Mouse (Mus musculus): Measurements from ENCODE around the gene Prkaca.

The Prkaca gene

DNA sequence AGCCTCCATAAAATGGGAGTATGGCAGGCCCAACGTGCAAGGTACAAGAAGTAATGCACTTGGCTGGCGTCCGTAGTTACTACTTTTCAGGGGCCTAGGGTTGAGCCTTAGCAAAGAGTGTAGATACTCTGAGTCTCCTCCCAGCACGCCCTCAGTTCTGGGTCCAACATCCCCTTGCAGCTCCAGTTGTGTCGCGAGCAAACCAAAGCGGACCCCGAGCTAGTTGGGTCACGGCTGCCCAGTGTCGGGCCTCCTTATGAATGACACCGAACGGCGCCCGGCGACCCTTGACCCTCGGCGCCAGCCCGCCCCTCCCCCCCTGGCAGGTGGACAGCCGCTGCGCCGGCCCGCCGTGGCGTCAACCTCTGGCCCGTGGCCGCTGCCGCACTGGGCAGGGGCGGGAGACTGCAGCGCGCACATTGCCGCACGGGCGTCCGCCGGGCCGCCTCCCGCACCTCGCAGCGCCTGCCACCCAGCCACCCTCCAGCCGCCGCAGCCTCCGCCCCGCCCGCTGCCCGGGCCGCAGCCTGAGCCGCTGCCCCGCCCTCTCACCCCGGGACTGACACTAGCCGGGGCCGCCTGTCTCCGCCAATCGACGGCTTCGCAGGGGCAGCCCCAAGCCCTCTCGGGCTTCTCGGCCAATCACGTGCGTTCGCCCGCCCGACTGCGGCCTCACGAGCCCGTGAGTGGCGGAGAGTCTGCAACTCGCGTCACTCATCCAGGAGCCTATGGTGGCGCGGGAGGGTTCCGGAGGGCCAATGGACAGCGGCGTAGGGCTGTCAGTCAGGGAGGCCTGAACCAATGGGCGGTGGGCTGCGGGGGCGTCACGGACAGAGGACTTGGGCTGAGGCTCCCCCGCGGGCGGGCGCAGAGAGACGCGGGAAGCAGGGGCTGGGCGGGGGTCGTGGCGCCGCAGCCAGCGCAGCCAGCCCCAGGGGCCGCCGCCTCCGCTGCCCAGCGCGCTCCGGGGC lies at the start of gene Prkaca:
Prkaca (plus strand) TSS at position 844 of the 971 bp plus-strand sequence.
- peak; percentile 99 for DNase-seq (ENCODE audit: low spot score)

DNA sequence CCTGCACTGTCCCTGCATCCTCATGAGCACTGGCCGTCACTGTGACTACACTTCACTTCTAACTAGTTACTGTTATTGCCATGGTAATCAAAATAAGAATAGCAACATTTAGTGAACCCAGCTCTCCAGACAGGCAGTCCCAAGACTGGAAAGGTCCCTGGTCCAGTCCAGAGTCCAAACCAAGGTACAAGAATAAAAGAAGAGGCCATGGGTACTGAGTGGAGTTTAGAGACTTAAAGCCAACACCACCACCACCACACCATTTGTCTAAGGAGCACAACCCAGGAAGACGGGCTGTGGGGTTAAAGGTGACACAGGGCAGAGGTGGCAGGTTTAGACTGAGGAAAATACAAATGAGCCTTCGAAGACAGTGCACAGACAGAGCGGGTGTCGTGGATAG lies 48.2 kb upstream of the Prkaca start:
- DNase-seq (ENCODE audit: low spot score): no peak

DNA sequence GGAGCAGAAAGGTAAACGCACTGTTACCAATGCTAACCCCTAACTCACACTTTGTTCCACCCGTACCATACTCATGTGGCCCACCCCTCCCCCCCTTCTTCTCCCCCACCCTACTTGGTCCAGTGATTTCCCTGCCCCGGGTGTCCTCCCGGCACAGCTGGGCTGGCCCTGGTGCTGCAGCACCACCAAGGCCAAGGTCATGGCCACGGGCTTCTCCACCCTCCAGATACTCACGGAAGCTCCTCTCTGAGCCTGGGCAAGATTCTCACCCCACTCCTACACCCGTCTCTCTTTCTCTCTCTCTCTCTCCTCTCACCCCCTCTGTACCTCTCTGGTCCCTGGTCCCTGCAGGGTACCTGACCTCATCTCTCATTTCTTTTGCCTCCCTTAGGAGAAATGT lies 46.5 kb upstream of the Prkaca start:
- DNase-seq (ENCODE audit: low spot score): no peak

DNA sequence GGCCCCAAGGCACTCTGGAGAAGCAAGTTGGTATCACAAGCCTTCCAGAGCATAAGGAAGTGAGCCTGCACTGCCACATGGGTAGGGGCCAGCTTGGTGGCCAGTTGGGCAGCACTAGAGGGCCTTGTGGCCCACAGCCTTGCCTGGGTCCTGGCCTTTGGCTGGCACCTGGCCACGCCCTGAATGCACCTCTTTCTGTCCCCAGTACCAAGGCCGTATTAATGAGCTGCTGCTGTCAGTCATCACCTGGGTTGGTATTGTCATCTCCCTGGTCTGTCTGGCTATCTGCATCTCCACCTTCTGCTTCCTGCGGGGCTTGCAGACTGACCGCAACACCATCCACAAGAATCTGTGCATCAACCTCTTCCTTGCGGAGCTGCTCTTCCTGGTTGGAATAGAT lies 38.6 kb upstream of the Prkaca start:
- DNase-seq (ENCODE audit: low spot score): no peak

DNA sequence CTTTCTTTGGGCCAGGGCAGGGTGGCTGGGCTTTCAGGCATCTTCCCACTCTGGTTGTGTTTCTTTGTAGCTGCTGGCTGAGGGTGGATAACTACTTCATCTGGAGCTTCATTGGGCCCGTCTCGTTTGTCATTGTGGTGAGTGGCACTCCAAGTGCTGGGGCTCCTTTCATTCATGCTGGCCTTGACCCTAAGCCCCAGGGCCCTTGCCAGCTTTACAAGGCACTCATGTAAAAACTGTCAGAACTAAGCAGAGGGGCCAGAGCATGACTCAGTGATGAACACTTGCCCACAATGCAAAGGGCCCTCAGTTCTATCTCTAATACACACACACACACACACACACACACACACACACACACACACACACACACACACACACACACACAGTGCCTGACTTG lies 37.8 kb upstream of the Prkaca start:
- no peak for DNase-seq (ENCODE audit: low spot score)

DNA sequence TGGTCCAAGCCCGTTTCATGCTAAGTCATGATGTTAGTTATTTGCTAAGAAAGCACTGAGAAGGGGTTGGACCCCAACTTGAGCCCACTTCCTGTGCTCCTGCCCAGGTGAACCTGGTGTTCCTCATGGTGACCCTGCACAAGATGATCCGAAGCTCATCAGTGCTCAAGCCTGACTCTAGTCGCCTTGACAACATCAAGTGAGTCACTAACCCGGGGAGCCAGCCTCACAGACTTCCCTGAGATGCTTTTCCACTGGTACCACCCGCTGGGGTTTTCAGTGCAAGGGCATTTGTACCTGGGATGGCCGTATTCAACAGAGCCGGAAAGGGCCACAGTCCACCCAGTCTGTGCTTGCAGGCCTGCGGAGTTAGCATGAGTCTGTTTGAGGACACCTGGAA lies 37.4 kb upstream of the Prkaca start:
- no peak for DNase-seq (ENCODE audit: low spot score)

DNA sequence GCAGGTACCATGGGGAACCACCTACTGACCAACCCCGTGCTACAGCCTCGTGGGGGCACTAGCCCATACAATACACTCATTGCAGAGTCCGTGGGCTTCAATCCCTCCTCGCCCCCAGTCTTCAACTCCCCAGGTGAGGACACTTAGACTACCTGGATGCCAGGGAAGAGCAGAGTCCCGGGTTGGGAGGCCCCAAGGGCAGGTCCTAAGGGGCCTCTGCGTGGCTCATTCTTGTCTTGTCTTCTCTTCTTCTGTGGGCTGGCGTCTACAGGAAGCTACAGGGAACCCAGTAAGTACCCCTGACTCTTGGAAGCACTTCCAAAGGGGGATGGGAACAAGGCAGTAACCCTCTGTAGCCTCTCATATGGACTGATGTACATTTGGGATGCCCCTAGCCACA lies 35.1 kb upstream of the Prkaca start:
- DNase-seq (ENCODE audit: low spot score): no peak

DNA sequence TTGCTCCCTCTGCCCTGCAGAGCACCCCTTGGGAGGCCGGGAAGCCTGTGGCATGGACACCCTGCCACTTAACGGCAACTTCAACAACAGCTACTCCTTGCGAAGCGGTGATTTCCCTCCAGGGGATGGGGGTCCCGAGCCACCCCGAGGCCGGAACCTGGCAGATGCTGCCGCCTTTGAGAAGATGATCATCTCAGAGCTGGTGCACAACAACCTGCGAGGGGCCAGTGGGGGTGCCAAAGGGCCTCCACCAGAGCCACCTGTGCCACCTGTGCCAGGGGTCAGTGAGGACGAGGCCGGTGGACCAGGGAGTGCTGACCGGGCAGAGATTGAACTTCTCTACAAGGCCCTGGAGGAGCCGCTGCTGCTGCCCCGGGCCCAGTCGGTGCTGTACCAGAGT lies 34.5 kb upstream of the Prkaca start:
- no peak for DNase-seq (ENCODE audit: low spot score)

DNA sequence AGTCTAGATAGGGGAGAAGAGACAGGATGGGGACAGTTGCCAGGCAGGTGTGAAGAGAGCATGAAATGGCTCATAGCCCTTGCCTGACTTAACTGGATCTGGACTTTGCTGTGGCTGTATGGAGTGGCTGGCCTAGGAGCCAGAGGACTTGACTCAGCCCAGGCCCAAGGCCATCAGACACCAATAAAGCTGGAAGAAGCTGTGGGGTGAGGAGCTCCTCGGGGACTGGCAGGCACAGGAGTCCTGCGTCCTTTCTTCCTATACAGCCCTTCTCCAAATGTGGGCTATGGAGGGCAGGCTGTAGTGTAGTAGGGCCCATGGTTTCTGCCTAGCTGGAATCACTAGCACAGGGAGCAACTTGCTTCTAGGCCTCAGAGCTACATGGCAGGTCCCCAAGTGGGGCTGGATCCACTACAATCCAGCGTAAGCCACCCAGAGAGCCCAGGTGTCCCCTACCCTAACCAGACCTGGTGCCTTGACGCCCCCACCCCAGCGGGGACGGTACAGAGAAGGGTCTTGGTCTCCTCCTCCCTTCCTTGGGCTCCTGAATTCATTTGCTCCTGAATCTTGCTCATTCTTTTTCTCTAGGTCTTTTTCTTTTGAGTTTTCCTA lies 31.6 kb upstream of the Prkaca start:
- no peak for DNase-seq (ENCODE audit: low spot score)

DNA sequence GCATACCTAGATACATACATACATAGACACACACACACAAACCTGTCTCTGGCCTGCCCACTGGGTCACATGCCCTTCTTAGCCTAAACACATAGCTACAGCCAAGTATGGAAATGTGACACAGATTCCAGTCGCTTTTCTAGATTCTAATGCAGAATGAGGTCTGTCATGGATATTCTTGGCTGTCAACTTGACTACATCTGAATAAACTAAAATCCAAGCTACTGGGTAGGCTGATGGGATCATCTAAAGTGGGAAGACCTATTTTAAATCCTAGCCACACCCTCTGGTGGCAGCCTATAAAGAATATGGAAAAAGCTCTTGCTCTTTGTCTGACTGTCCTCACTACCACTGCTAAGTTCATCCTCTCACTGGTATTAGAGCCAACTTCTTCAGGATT lies 30.3 kb upstream of the Prkaca start:
- no peak for DNase-seq (ENCODE audit: low spot score)

DNA sequence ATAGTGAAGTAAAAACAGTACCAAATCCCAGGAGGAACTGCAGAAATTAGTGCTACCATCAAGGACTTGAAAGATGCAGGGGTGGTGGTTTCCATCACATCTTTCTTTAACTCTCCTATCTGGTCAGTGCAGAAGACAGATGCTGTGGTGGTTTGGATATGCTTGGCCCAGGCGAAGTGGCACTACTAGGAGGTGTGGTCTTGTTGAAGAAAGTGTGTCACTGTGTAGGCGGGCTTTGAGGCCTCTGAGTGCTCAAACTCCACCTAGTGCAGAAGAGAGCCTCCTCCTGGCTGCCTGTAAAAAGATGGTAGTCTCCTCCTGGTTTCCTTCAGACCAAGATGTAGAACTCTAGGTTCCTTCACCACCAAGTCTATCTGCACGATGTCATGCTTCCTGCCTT lies 27.3 kb upstream of the Prkaca start:
- no peak for DNase-seq (ENCODE audit: low spot score)

DNA sequence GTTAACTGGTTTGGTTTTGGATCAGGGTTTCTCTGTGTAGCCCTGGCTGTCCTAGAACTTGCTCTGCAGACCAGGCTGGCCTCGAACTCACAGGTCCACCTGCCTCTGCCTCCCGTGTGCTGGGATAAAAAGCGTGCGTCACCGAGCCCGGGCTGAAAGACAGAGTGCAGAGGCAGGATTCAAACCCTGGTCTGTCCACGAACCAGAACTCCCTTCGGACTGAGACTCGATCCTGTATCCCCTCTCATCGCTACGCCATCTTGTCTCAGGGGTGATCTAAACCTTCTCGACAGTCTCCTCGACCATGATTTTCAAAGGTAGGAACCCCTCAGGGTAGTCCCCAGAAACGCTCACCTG lies 18.1 kb upstream of the Prkaca start:
- DNase-seq (ENCODE audit: low spot score): no peak

DNA sequence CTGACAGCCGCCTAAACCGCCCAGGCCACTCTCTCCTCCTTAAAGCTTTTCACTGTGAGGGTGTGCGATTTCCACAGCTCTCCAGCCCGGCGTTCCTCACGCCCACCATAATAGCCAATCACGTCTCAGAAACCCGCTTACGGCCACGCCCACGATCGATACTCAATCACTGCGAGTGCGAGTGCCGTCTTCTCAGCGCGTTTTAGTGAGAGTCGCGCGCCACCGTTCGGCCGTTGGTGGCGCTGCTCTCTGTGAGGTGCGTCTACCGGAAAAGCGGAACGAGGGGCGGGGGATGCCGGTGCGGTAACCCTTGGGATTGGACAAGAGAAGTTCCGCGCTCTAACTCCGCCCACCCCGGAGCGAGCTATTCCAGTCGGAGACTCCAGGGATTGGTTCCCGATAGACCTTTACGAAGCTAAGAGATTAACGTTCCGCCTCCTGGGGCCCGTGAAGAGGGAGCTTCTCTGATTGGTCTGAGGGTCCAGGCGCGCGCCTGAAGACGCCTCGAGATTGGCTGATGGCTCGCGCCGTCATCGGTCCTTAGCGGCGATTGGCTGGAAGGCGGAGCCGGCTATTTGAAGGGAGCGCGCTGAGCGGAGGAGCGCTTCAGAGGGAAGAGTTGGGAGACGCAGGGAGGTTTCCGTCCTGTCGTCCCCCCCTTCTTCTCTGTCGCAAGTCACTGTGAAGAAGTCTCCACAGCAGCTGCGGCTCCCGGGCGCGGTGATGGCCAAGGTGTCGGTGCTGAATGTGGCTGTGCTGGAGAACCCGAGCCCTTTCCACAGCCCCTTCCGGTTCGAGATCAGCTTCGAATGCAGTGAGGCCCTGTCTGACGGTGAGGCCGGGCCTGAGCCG lies 17.5 kb upstream of the Prkaca start, which contains the start of the genes Gm10644 and Asf1b:
Gm10644 (minus strand) TSS at position 100 of the 852 bp plus-strand sequence.
Asf1b (plus strand) TSS at position 402 of the 852 bp plus-strand sequence.
- DNase-seq (ENCODE audit: low spot score): peak; percentile 100

DNA sequence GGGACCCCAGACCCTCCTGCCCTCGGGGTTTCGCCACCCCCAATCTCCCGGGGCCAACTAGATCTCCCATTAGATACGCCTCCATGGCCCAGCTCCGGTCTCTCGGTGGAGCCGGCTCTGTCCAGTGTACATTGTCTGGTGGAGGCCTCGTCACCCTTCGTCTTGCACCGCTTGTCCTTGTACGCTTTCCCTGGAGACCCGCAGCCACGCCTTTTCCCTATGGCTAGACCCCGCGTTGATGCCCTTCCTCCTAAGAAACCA lies 16.9 kb upstream of the Prkaca start:
- DNase-seq (ENCODE audit: low spot score): no peak

DNA sequence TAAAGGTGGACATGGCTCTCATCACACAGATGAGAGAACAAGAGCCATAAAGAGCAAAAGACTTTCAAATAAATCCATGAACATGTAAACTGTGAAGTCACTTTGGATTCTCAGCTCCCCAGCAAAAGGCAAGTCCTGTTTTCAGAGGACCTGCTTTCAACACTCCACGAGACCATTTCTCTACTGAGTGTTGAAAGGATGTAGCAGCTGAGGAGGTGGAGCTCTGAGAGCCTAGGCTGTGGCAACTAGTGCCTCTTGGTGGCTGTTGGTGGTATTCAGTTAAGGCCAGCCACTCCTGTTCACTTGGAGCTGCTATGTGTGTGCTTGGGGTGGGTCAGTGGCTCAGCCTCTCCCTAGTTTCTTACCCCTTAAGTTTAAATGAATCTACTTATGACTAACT lies 16.0 kb upstream of the Prkaca start:
- DNase-seq (ENCODE audit: low spot score): peak; percentile 65

DNA sequence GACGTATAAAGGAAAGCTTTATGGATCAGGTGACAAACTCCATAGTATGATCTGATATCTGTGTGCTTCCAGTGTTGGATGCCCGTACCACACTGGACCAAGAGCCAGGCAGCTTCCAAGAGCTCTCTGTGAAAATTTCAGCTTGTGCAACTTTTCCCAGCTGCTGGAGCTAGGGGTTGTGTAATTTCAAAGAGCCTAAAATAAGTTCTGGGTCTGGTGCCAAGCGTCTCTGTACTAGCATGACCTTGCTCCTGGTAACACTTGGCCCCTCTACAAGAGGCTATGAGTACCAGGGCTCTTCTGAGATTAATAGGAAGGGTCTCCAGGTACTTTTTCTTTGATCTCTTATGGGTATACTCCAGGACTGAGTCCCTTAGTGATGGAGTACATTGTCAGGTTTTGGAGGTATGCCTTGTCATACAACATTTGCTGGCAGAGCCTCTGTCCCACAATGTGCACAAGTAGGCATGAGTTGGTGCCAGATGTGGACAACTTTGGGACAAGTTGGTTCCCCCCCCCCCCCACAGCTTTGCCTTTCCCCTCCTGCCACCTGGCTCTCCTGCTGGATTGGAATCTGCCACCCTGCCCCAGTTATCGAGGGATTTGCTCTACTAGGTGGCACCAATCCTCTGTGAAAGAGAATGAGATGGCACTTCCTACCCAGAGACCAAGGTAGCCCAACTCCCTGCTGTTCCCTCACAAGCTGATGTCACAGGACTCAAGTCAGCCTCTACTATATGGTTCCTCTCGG lies 8.6 kb upstream of the Prkaca start:
- DNase-seq (ENCODE audit: low spot score): no peak

DNA sequence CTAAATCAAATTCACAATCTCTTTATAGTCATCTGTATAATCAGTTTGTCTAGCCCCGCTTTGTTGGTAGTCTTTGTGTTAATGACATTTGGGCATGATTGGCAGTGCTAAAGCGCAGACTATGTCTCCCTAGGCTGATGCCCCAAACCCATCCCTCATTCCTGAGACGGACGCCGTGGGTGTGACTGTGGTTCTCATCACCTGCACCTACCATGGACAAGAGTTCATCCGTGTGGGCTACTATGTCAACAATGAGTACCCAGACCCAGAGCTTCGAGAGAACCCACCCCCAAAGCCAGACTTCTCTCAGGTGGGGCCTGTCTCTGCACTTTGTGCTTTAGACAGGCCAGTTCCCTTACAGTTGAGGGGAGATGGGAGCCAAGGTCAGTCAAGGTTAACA lies 5.1 kb upstream of the Prkaca start:
- DNase-seq (ENCODE audit: low spot score): no peak

DNA sequence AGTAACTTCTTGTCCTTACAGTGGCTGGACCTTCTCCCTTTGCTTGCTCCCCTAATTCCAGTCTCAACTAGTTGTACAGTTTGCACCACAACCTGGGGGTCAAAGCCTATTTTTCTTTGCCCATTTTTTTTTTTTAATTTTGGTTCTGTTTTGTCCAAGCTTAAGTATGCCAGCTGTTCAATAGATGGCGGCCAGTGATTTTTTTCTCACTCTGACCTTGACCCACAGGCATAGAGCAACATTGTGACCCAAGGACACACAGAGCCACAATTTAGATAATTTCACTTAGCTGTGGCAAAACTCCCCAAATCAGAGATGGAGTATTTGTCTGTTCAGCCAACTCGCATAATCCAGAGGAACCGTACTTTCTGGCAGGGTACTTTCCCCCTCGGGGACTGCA lies 1.7 kb upstream of the Prkaca start:
- no peak for DNase-seq (ENCODE audit: low spot score)

DNA sequence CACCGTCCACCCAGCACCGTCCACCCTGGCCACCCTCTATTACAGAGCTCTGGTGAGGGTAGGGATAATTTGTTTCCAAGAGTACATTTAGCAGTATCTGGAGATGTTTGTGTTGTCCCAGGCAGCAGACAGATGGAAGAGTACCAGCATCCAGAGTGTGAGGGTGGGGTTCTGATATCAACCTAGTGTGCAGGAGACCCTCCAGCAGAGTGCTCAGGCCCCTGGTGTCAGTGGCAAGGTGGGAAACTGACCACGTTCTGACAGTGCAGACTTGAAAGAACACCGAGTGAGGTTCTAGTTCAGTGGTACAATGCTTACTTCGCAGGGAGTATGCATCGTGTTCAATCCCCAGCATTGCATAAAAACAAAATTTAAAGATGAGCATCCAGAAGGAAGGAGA lies 1.1 kb upstream of the Prkaca start:
- no peak for DNase-seq (ENCODE audit: low spot score)

DNA sequence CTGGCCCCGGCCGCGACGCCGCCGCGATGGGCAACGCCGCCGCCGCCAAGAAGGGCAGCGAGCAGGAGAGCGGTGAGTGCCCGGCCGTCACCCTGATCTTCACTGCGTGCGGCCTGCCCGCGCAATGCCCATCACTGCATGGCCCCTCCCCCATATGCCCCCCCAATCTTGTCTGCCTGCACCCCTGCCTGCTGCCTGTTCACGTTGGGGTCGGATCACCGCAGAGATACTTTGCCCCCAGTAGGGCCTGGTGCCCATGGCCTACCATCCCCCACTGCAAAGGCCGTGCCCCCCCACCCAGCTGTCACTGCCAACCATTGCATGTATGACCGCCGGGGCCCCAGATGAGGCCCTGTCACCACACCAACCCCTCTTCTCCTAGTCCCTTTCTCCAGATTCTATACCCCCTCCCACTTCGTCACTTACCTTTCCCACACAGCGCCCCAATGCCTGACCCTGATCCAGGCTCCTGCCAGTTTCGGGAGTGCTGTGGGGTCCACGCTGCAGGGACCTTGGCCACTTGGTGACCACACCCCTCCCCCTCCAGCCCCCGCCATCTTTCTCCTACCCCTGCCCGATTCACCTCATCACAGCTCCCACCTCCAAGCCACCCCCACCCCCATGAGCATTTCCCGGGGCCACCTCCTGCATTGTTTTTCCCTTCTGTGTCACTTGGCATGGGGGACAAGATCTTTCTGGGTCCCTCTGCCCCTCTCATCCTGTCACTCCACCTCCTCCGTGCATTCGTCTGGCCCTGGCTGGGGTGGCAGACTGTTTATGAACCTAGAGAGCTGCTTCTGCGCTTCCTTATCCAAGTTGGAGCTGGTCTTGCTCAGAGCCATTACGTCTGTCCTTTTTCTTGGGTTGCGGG lies 603 bp downstream of the Prkaca start:
- peak; percentile 20 for DNase-seq (ENCODE audit: low spot score)

DNA sequence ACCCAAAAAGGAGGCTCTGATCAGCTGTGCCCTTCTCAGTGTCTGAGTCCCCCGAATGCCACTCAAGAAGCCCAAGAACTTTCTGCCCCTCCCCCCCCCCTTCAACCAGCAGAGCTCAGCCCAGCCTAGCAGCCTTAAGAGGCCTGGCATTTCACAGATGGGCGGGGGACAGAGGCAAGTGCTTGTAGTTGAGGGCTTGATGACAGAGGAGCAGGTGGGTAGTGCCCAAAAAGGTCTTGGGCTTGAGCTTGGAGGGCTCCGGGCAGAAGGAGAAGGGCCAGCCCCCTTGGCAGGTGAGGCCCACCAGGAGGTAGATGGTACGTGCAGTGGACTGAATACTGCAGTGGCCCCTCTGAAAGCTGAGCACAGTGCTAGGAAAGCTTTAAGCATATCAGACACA lies 1.7 kb downstream of the Prkaca start:
- DNase-seq (ENCODE audit: low spot score): no peak

Data from embryo, embryonic 10 days (tissue).